Comparison of ENCODE assay signal across 25 mouse cellular contexts in the genomic region with DNA sequence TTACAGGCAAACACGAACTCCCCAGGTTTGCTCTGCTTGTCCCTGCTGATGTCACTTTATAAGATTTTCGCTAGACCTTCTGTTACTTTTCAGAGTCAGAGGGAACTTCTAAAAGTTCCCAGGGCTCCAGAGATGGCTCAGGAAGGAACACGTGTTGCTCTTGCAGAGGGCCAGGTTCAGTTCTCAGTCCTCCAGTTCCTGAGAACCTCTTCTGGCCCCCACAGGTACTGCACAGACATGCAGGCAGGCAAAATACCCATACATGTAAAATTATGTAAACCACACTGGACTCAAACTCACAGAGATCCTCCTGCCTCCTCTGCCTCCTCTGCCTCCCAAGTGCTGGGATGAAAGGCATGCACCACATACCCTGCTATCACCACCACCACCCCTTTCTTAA. TPM values are rescaled to one million over a fixed set of nuclear protein-coding genes. Genes with fewer than 3 reads are reported as not detected.
DNase-seq lines count a peak whose midpoint lies in the region; ATAC-seq and TF ChIP-seq lines count a peak whose summit lies in the region.
"Had no signal": no experiment of that assay in that cellular context is flagged by ENCODE, and none has a peak within 500 bp of the region (broad histone marks: within the 10 kb centered on the region; RNA-seq: fewer than 3 reads in every experiment).

No protein-coding gene starts in this region.

- TF ChIP-seq EP300 in stomach, postnatal 0 days (optimal IDR thresholded peaks at IDR 0.05): no peak

- H3K9me3 ChIP-seq in intestine, postnatal 0 days (ENCODE audit: control insufficient read depth): no peaks in the 10 kb centered on the region
- H3K9me3 ChIP-seq in intestine, embryonic 15.5 days: no peaks in the 10 kb centered on the region
- H3K9me3 ChIP-seq in stomach, postnatal 0 days (ENCODE audit: control insufficient read depth, low read length): no peaks in the 10 kb centered on the region
- H3K9me3 ChIP-seq: embryonic facial prominence, embryonic 15.5 days; forebrain, embryonic 12.5 days; heart, embryonic 15.5 days; hindbrain, embryonic 10.5 days; kidney, embryonic 15.5 days; liver, embryonic 15.5 days; midbrain, embryonic 12.5 days had no signal

- H3K4me2 ChIP-seq in intestine, postnatal 0 days (replicated peaks; ENCODE audit: low read depth): no peak overlapping the region
- no peak overlapping the region for H3K4me2 ChIP-seq in intestine, embryonic 15.5 days (replicated peaks)
- H3K4me2 ChIP-seq in stomach, postnatal 0 days (replicated peaks; ENCODE audit: low read depth): no peak overlapping the region
- H3K4me2 ChIP-seq: embryonic facial prominence, embryonic 15.5 days; forebrain, embryonic 12.5 days; heart, embryonic 15.5 days; kidney, embryonic 15.5 days; liver, embryonic 15.5 days; midbrain, embryonic 12.5 days had no signal

- H3K27me3 ChIP-seq in intestine, postnatal 0 days (replicated peaks; ENCODE audit: control insufficient read depth, insufficient read depth, low read length): no peaks in the 10 kb centered on the region
- no peaks in the 10 kb centered on the region for H3K27me3 ChIP-seq in intestine, embryonic 15.5 days (replicated peaks)
- no peaks in the 10 kb centered on the region for H3K27me3 ChIP-seq in stomach, postnatal 0 days (ENCODE audit: control insufficient read depth, insufficient read depth, low read length)

- no peak overlapping the region for H3K27ac ChIP-seq in intestine, postnatal 0 days (ENCODE audit: low read depth, low read length)
- no peak overlapping the region for H3K27ac ChIP-seq in intestine, embryonic 15.5 days
- no peak overlapping the region for H3K27ac ChIP-seq in stomach, postnatal 0 days (replicated peaks)
- H3K27ac ChIP-seq: embryonic facial prominence, embryonic 15.5 days; forebrain, embryonic 12.5 days; gastrocnemius, adult 2 months; heart, adult 2 months; heart, embryonic 15.5 days; hindbrain, embryonic 10.5 days; kidney, embryonic 15.5 days; liver, embryonic 15.5 days; midbrain, embryonic 12.5 days had no signal

- 0 out of 2 replicates have a peak, but pooled peaks have one; percentile 19 for TF ChIP-seq CTCF in intestine, postnatal 0 days (IDR thresholded peaks at IDR 0.05; ENCODE audit: low read depth)
- peak; percentile 32 for TF ChIP-seq CTCF in stomach, postnatal 0 days (IDR thresholded peaks at IDR 0.05; ENCODE audit: low read depth)

- no peak overlapping the region for H3K4me3 ChIP-seq in intestine, postnatal 0 days (ENCODE audit: low read depth, low read length)
- H3K4me3 ChIP-seq in intestine, embryonic 15.5 days (replicated peaks): no peak overlapping the region
- H3K4me3 ChIP-seq in stomach, postnatal 0 days (ENCODE audit: low read depth, low read length): no peak overlapping the region
- H3K4me3 ChIP-seq: embryonic facial prominence, embryonic 15.5 days; forebrain, embryonic 12.5 days; gastrocnemius, adult 2 months; heart, adult 2 months; heart, embryonic 15.5 days; hindbrain, embryonic 10.5 days; kidney, embryonic 15.5 days; liver, embryonic 15.5 days; midbrain, embryonic 12.5 days had no signal

- ATAC-seq in intestine, postnatal 0 days: no peak
- no peak for ATAC-seq in intestine, embryonic 15.5 days
- ATAC-seq in common myeloid progenitor, adult 5-6 weeks (replicated peaks; ENCODE audit: low read depth, poor library complexity, severe bottlenecking): peak; percentile 53; the same call in 1 of the 2 replicates
- ATAC-seq in stomach, postnatal 0 days (ENCODE audit: low FRiP score, low TSS enrichment): no peak

- peak; percentile 31 for DNase-seq in thymus, postnatal 4 days
- DNase-seq in thymus, adult 18-20 months: no peak
- DNase-seq in stomach, postnatal 0 days (ENCODE audit: low spot score): no peak
- no peak for DNase-seq in c-Kit-positive CD71-positive TER-119-positive erythroid progenitor cells, embryonic 14.5 days (ENCODE audit: low spot score)
- no peak for DNase-seq in layer of hippocampus, adult 9-11 months
- DNase-seq: right cerebral cortex, postnatal 4 days had no signal

- WGBS in intestine, postnatal 0 days: 65% methylated on average over 3 of the region's 3 CpGs
- WGBS in intestine, embryonic 15.5 days: 69% methylated on average over 3 of the region's 3 CpGs
- WGBS in stomach, postnatal 0 days: 67% methylated on average over 3 of the region's 3 CpGs

- H3K9ac ChIP-seq in intestine, postnatal 0 days (ENCODE audit: low read depth, low read length): no peak overlapping the region
- H3K9ac ChIP-seq in intestine, embryonic 15.5 days: no peak overlapping the region
- H3K9ac ChIP-seq in stomach, postnatal 0 days (ENCODE audit: low read length): no peak overlapping the region
- H3K9ac ChIP-seq: embryonic facial prominence, embryonic 15.5 days; forebrain, embryonic 12.5 days; heart, embryonic 15.5 days; kidney, embryonic 15.5 days; liver, embryonic 15.5 days; midbrain, embryonic 12.5 days had no signal

- no peaks in the 10 kb centered on the region for H3K36me3 ChIP-seq in intestine, postnatal 0 days (ENCODE audit: control insufficient read depth, insufficient read depth)
- no peaks in the 10 kb centered on the region for H3K36me3 ChIP-seq in intestine, embryonic 15.5 days
- no peaks in the 10 kb centered on the region for H3K36me3 ChIP-seq in stomach, postnatal 0 days (ENCODE audit: control insufficient read depth, insufficient read depth, low read length)
- H3K36me3 ChIP-seq: embryonic facial prominence, embryonic 15.5 days; forebrain, embryonic 12.5 days; heart, embryonic 15.5 days; hindbrain, embryonic 10.5 days; kidney, embryonic 15.5 days; liver, embryonic 15.5 days; midbrain, embryonic 12.5 days had no signal

- H3K4me1 ChIP-seq in intestine, postnatal 0 days (replicated peaks; ENCODE audit: control insufficient read depth, insufficient read depth, low read length): no peaks in the 10 kb centered on the region
- 0 out of 2 replicates have a peak, but pooled peaks cover 2% of the 10 kb centered on the region for H3K4me1 ChIP-seq in intestine, embryonic 15.5 days (replicated peaks)
- no peaks in the 10 kb centered on the region for H3K4me1 ChIP-seq in stomach, postnatal 0 days (replicated peaks; ENCODE audit: control insufficient read depth, insufficient read depth)
- H3K4me1 ChIP-seq: liver, embryonic 15.5 days had no signal

RNA-seq across cellular contexts. Expression of a gene that starts 12.4 kb away (rescaled TPM):
- 18.9 and 21.8 TPM in 2 replicates for polyA plus RNA-seq in intestine, postnatal 0 days (2015; fragmentation: Nextera tagmentation; extraction: Ambion mirVana)
- polyA plus RNA-seq in intestine, embryonic 15.5 days (2015; fragmentation: Nextera tagmentation; extraction: Ambion mirVana): 38.8 and 47.1 TPM in 2 replicates
- total RNA-seq in common myeloid progenitor, adult 5-6 weeks (2017): 163 and 164 TPM in 2 replicates
- 31.4 and 33.5 TPM in 2 replicates for polyA plus RNA-seq in stomach, postnatal 0 days (2015; fragmentation: Nextera tagmentation; extraction: Ambion mirVana)

RNA-seq across cellular contexts. Expression of a gene that starts 26.5 kb away (rescaled TPM):
- not detected in 2 replicates for polyA plus RNA-seq in intestine, postnatal 0 days (2015; fragmentation: Nextera tagmentation; extraction: Ambion mirVana)
- not detected in 2 replicates for polyA plus RNA-seq in intestine, embryonic 15.5 days (2015; fragmentation: Nextera tagmentation; extraction: Ambion mirVana)
- not detected in 2 replicates for total RNA-seq in common myeloid progenitor, adult 5-6 weeks (2017)
- polyA plus RNA-seq in stomach, postnatal 0 days (2015; fragmentation: Nextera tagmentation; extraction: Ambion mirVana): not detected in 2 replicates
- total RNA-seq: adrenal gland, postnatal 25 days; gastrocnemius, adult 2 months; heart, adult 2 months; layer of hippocampus, adult 8-10 months; left cerebral cortex, adult 8-10 months; neutrophil, adult 5-6 weeks had no signal
- polyA plus RNA-seq: activated CD4-positive, CD25-positive, alpha-beta regulatory T cell, adult 4 months; embryonic facial prominence, embryonic 15.5 days; forebrain, embryonic 12.5 days; heart, adult 2 months; heart, embryonic 15.5 days; hindbrain, embryonic 10.5 days; inflammation-experienced regulatory T-cells, adult 6 months; kidney, embryonic 15.5 days; limb, embryonic 11.5 days; liver, embryonic 15.5 days; midbrain, embryonic 12.5 days had no signal
